Mouse (Mus musculus): ENCODE data around the gene Tmem39a. TPM values are rescaled to one million over a fixed set of nuclear protein-coding genes. Genes with fewer than 3 reads are reported as not detected.

Tmem39a gene
- polyA plus RNA-seq, 1 experiment, result 39.2 TPM

DNA sequence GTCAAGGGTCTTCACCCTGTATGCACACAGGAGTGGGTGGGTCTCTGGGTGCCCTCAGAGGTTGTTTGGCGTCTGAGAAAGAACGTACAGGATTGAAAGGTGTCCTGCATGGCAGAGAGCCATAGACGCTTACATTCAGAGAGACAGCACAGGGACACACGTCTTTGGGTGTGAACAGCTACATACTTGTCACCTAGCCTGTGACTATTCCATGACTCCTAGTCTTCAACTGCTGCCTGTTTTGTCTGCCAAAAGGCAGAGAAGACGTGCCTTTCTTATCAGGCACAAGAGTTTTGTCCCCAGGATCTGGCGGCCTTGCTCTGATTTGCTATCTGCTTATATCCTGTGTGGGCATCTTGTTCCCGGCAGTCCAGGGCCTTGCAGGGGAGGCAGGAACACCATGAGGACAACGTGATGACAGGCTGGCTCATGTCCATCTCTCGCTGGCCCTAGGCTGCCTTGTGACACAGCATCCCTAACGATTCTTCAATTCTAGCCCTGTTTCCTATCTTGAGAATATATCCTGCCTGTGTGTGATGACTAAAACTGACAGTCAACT lies 67.4 kb downstream of the Tmem39a start:
- DNase-seq (ENCODE audit: extremely low spot score in 1 of 2, low spot score in 1 of 2), result no peak

- DNase-seq (ENCODE audit: extremely low spot score in 1 of 2, low spot score in 1 of 2), result peak in 1 of 2 experiments; percentile 58
Measured at GRCm38 (mm10) chr16:38632147-38632546, 73.6 kb downstream of the Tmem39a start.

- DNase-seq (ENCODE audit: extremely low spot score in 1 of 2, low spot score in 1 of 2), result no peak
Measured at GRCm38 (mm10) chr16:38635833-38636390, 77.4 kb downstream of the Tmem39a start.

DNA sequence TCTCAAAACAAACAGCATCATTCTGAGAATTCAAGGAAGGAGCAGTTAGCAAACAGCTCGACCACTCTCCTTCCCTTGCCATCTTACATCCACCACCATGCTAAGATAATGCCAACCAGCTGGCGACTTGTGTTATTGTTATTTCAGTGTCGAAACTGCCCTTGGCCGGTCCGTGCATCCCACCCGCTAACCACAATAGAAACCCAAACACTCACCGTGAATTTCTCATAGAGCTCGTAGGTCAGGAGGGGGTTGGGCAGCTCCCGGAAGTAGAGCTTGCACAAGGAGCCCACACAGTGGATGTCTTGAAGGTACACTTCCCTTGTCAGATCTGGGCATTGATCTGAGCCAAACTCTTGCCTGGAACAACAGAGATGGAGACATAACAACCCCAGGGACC lies 78.2 kb downstream of the Tmem39a start:
- DNase-seq (ENCODE audit: extremely low spot score in 1 of 2, low spot score in 1 of 2), result no peak

GRCm38 (mm10) chr16:38637085-38637484 lies 78.6 kb downstream of the Tmem39a start:
- DNase-seq (ENCODE audit: extremely low spot score in 1 of 2, low spot score in 1 of 2), result no peak

Other genes with a start within 250 kb of the Tmem39a start
- 0.80 and 0.86 TPM in 2 replicates for gene Maats1, start 216.6 kb upstream of the Tmem39a start, polyA plus RNA-seq (2012; rRNA removed)
- 264 and 278 TPM in 2 replicates for gene Cox17, start 211.7 kb upstream of the Tmem39a start, polyA plus RNA-seq (2012; rRNA removed)
- gene Gm21987, start 211.7 kb upstream of the Tmem39a start, polyA plus RNA-seq (2012; rRNA removed), result not detected in 2 replicates
- 0.90 and 1.1 TPM in 2 replicates for gene Popdc2, start 196.5 kb upstream of the Tmem39a start, polyA plus RNA-seq (2012; rRNA removed)
- gene Pla1a, start 125.6 kb upstream of the Tmem39a start, polyA plus RNA-seq (2012; rRNA removed), result 1.8 and 2.4 TPM in 2 replicates
- 59.6 and 61.6 TPM in 2 replicates for gene Adprh, start 106.0 kb upstream of the Tmem39a start, polyA plus RNA-seq (2012; rRNA removed)
- gene Cd80, start 103.1 kb upstream of the Tmem39a start, polyA plus RNA-seq (2012; rRNA removed), result 0.48 TPM in 2 replicates
- 16.4 and 18.1 TPM in 2 replicates for gene Timmdc1, start 36.0 kb upstream of the Tmem39a start, polyA plus RNA-seq (2012; rRNA removed)
- gene Poglut1, start 8.4 kb upstream of the Tmem39a start, polyA plus RNA-seq (2012; rRNA removed), result 50.5 and 51.8 TPM in 2 replicates
- 12.1 and 12.3 TPM in 2 replicates for gene Arhgap31, start 154.6 kb downstream of the Tmem39a start, polyA plus RNA-seq (2012; rRNA removed)
- gene B4galt4, start 183.6 kb downstream of the Tmem39a start, polyA plus RNA-seq (2012; rRNA removed), result 21.4 and 22.1 TPM in 2 replicates
- gene Upk1b, start 241.6 kb downstream of the Tmem39a start, polyA plus RNA-seq (2012; rRNA removed), result 1.9 and 2.9 TPM in 2 replicates

All from frontal cortex, adult 2 months (tissue).